Mouse (Mus musculus): ENCODE results near the gene Myo9b.

DNA sequence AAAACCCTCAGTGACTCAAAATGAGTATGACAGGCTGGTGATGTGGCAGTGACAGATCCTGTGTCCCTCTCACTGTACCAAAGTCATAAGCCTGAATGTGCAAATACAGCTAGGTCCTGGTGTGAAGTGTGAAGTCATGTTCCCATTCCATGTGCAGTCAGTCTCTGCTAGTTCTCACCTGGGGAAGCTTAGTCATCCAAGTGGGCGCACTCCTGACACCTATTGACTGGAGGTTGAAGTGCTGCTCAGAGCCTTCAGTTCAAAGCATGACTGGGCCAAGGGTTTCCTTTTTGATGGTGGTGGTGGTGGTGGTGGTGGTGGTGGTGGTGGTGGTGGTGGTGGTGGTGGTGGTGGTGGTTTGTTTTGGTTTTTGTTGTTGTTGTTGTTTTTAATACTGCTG lies 52.3 kb downstream of the Myo9b start:
- no peak for TF ChIP-seq CTCF (IDR thresholded peaks at IDR 0.05; ENCODE audit: low read depth, low read length)
- TF ChIP-seq POLR2A (IDR thresholded peaks at IDR 0.05; ENCODE audit: borderline replicate concordance, low read depth, low read length): no peak

Measured in bone marrow macrophage, adult 2 months (primary cell).